Mouse (Mus musculus): ENCODE data around the gene Folr1.

Folr1 gene

GRCm38 (mm10) chr7:101833352-101833751 lies 37.2 kb downstream of the Folr1 start:
- no peak for DNase-seq (ENCODE audit: low spot score in 2 of 2)

GRCm38 (mm10) chr7:101832372-101832771 lies 38.2 kb downstream of the Folr1 start:
- no peak for DNase-seq (ENCODE audit: low spot score in 2 of 2)

GRCm38 (mm10) chr7:101831437-101831836 lies 39.2 kb downstream of the Folr1 start:
- DNase-seq (ENCODE audit: low spot score in 2 of 2), result no peak

- no peak for DNase-seq (ENCODE audit: low spot score in 2 of 2)
Observed at GRCm38 (mm10) chr7:101830373-101830772, 40.2 kb downstream of the Folr1 start.

GRCm38 (mm10) chr7:101823758-101824630 lies 46.6 kb downstream of the Folr1 start:
- DNase-seq (ENCODE audit: low spot score in 2 of 2), result no peak

GRCm38 (mm10) chr7:101822836-101823757 lies 47.5 kb downstream of the Folr1 start:
- no peak for DNase-seq (ENCODE audit: low spot score in 2 of 2)

- no peak for DNase-seq (ENCODE audit: low spot score in 2 of 2)
Observed at GRCm38 (mm10) chr7:101821571-101822501, 48.8 kb downstream of the Folr1 start.

GRCm38 (mm10) chr7:101820295-101821030 lies 50.1 kb downstream of the Folr1 start:
- DNase-seq (ENCODE audit: low spot score in 2 of 2), result no peak

GRCm38 (mm10) chr7:101817861-101818401 lies 52.7 kb downstream of the Folr1 start, which contains the start of gene Phox2a:
Phox2a (plus strand) TSS chr7:101818313.
- DNase-seq (ENCODE audit: low spot score in 2 of 2), result no peak
